Mouse (Mus musculus): ENCODE data around the gene Prkce. TPM values are rescaled to one million over a fixed set of nuclear protein-coding genes. Genes with fewer than 3 reads are reported as not detected.
A peak's percentile ranks its signal among the peaks of the same experiment; 100 is the strongest.

The Prkce gene
- polyA plus RNA-seq, 1 experiment from 2014 or later = 9.4 TPM

DNA sequence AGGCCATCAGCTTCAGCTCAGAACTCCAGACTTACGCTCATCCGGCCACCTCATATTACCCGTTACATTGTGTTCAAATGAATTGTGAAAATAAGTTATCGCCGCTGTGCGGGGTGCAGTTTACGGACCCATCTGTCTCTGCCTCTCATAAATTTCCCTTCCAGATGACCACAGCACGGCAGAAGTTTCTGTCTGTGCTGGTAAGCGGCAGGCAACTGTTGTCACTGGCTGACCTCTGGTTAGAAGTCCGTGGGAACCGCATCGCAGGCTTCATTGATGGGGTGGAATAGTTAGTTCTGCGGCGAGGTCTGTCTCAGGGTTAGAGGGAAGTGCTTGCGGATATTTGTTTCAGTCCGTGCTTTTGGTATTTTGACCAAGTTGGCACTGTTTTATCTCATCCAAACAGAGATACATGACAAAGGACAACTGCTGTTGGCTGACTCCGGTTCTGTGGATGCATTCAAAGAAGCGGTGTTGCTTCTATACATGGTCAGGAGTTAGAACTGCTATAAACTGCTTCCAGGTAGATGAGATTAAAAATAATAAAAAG lies 372.4 kb downstream of the Prkce start:
- DNase-seq (ENCODE audit: low spot score) = no peak
- no peaks in the 10 kb centered on the region for H3K27me3 ChIP-seq (ENCODE audit: insufficient read depth, poor library complexity, severe bottlenecking)
- H3K4me1 ChIP-seq = peaks cover 34% of the 10 kb centered on the region
- no peaks in the 10 kb centered on the region for H3K36me3 ChIP-seq
- no peak overlapping the region for H3K4me3 ChIP-seq
- 78% methylated on average over 18 of the region's 18 CpGs for WGBS
- no peaks in the 10 kb centered on the region for H3K9me3 ChIP-seq
- no peak overlapping the region for H3K27ac ChIP-seq

GRCm38 (mm10) chr17:86546529-86546928 lies 378.9 kb downstream of the Prkce start:
- Histone ChIP-seq H3K9me3 (no peaks in the 10 kb centered on the region), H3K27me3 (ENCODE audit: insufficient read depth, poor library complexity, severe bottlenecking) (no peaks in the 10 kb centered on the region), H3K36me3 (no peaks in the 10 kb centered on the region), H3K4me3 (no peak overlapping the region), H3K27ac (no peak overlapping the region), H3K4me1 (no peaks in the 10 kb centered on the region)
- DNase-seq (ENCODE audit: low spot score) = no peak
- WGBS = 83% methylated on average over 7 of the region's 7 CpGs

- Histone ChIP-seq H3K27me3 (ENCODE audit: insufficient read depth, poor library complexity, severe bottlenecking) (no peaks in the 10 kb centered on the region), H3K4me3 (no peak overlapping the region), H3K36me3 (peaks cover 3% of the 10 kb centered on the region; the same call in 1 of the 2 replicates), H3K9me3 (no peaks in the 10 kb centered on the region), H3K27ac (no peak overlapping the region), H3K4me1 (no peaks in the 10 kb centered on the region)
- WGBS = 86% methylated on average over 10 of the region's 10 CpGs
- no peak for DNase-seq (ENCODE audit: low spot score)
These were observed 381.5 kb downstream of the Prkce start for GRCm38 (mm10) chr17:86549128-86549527.

DNA sequence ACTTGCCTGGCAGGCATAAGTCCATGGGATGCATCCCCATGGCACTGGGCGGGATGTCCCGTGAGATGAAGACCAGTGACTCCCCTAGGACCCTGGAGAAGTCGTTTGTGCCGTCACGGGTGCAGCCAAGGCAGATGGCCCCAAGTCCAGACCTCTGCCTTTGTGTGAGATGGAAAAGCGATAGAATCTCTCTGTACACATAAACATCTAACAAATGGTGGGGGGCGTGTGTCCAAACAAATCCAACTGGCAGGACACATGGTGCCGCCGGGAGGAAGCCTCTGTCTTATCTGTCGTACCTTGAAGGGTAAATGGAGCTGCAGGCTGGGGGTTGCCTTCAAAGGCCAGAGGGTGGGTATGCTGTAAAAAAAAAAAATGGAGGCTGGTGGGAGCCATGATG lies 384.0 kb downstream of the Prkce start:
- Histone ChIP-seq H3K9me3 (no peaks in the 10 kb centered on the region), H3K27ac (no peak overlapping the region), H3K4me3 (no peak overlapping the region), H3K36me3 (peaks cover 3% of the 10 kb centered on the region; the same call in 1 of the 2 replicates), H3K27me3 (ENCODE audit: insufficient read depth, poor library complexity, severe bottlenecking) (no peaks in the 10 kb centered on the region), H3K4me1 (no peaks in the 10 kb centered on the region)
- WGBS = 73% methylated on average over 10 of the region's 10 CpGs
- no peak for DNase-seq (ENCODE audit: low spot score)

DNA sequence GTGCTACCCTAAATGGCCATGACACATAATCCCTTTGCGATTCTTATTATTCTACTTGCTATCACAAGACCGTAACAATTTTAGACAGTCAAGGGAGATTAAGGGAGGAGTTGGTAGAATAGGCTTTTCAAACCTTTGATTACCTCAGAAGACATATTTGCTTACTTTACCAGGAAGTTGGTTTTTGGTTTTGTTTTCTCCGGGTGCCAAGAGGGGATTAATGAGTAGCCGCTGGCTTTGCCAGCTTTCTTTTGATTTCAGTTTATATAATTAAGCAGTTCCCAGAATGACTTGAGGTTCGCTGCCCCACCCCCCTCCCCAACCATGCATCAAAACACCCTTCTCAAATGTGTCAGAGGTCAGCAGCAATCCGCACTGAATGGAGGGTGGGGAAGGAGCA lies 384.4 kb downstream of the Prkce start:
- Histone ChIP-seq H3K4me3 (no peak overlapping the region), H3K4me1 (no peaks in the 10 kb centered on the region), H3K36me3 (peaks cover 3% of the 10 kb centered on the region; the same call in 1 of the 2 replicates), H3K27ac (no peak overlapping the region), H3K27me3 (ENCODE audit: insufficient read depth, poor library complexity, severe bottlenecking) (no peaks in the 10 kb centered on the region), H3K9me3 (no peaks in the 10 kb centered on the region)
- WGBS = 83% methylated on average over 6 of the region's 6 CpGs
- DNase-seq (ENCODE audit: low spot score) = no peak

DNA sequence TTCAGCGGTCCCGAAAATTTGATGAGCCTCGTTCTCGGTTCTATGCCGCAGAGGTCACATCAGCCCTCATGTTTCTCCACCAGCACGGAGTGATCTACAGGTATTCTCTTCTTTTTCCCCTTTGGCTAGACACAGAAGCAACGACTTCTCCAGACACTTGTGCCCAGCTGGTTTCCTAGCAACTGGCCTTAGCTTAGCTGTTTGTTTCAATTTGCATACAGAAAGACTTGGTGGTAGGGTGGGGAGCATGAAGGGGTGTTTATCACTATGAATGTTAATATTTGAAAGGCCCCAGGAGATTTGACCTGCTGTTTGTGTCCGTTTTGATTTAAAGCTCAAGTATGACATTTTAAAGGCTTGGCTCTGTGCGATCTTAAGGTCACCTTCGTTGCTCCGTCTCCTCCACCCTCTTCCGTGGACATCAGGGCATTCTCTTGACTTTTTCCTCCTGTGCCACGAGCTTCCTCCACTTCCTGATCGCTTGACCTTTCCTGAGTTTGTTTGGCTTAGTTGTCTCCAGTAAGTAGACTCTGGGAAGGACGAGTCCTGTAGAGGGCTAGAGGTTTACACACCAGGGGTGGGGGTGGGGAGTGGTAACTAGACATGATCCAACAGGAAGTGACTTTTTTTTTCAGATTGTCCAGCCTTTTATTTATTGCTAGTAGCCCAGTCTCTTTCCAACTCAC lies 391.8 kb downstream of the Prkce start:
- 72% methylated on average over 15 of the region's 15 CpGs for WGBS
- no peaks in the 10 kb centered on the region; the same call in 1 of the 2 replicates for H3K4me1 ChIP-seq
- H3K4me3 ChIP-seq = no peak overlapping the region
- H3K9me3 ChIP-seq = no peaks in the 10 kb centered on the region
- DNase-seq (ENCODE audit: low spot score) = no peak
- H3K27me3 ChIP-seq (ENCODE audit: insufficient read depth, poor library complexity, severe bottlenecking) = no peaks in the 10 kb centered on the region
- 0 out of 2 replicates have a peak overlapping the region, but pooled peaks have one; percentile 7 for H3K27ac ChIP-seq
- peaks cover 3% of the 10 kb centered on the region; the same call in 1 of the 2 replicates for H3K36me3 ChIP-seq

GRCm38 (mm10) chr17:86560499-86560898 lies 392.9 kb downstream of the Prkce start:
- no peak for DNase-seq (ENCODE audit: low spot score)
- WGBS = 82% methylated on average over 3 of the region's 3 CpGs
- Histone ChIP-seq H3K27me3 (ENCODE audit: insufficient read depth, poor library complexity, severe bottlenecking) (no peaks in the 10 kb centered on the region), H3K4me1 (no peaks in the 10 kb centered on the region; the same call in 1 of the 2 replicates), H3K9me3 (no peaks in the 10 kb centered on the region), H3K4me3 (no peak overlapping the region), H3K36me3 (peaks cover 3% of the 10 kb centered on the region; the same call in 1 of the 2 replicates), H3K27ac (no peak overlapping the region)

GRCm38 (mm10) chr17:86570491-86570890 lies 402.9 kb downstream of the Prkce start:
- no peaks in the 10 kb centered on the region for H3K27me3 ChIP-seq (ENCODE audit: insufficient read depth, poor library complexity, severe bottlenecking)
- H3K36me3 ChIP-seq = no peaks in the 10 kb centered on the region
- H3K9me3 ChIP-seq = no peaks in the 10 kb centered on the region
- no peaks in the 10 kb centered on the region for H3K4me1 ChIP-seq
- H3K27ac ChIP-seq = no peak overlapping the region
- H3K4me3 ChIP-seq = no peak overlapping the region
- 82% methylated on average over 5 of the region's 5 CpGs for whole genome bisulfite sequencing
- no peak for DNase-seq (ENCODE audit: low spot score)

DNA sequence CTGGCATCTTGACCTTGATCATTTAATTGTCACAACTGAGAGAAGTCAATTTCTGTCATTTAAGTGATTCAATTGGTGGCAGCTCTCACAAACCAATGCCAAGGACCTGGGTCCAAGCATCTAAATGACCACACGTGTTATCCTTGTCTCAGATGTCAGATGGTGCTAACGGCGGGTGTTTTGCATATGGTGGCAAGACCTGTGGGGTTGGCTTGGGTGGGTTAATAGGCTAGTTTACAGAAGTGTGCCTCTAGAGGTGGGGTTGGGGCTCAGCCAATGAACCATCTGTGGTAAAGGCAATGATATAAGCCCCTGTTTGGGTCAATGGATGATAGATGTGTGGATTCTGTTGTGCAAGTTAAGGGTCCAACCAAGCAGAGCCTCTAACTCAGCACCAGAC lies 403.7 kb downstream of the Prkce start:
- DNase-seq (ENCODE audit: low spot score) = no peak
- Histone ChIP-seq H3K4me1 (no peaks in the 10 kb centered on the region), H3K27me3 (ENCODE audit: insufficient read depth, poor library complexity, severe bottlenecking) (no peaks in the 10 kb centered on the region), H3K36me3 (no peaks in the 10 kb centered on the region), H3K4me3 (no peak overlapping the region), H3K27ac (no peak overlapping the region), H3K9me3 (no peaks in the 10 kb centered on the region)
- 88% methylated on average over 3 of the region's 3 CpGs for WGBS

- no peaks in the 10 kb centered on the region for H3K27me3 ChIP-seq (ENCODE audit: insufficient read depth, poor library complexity, severe bottlenecking)
- no peak overlapping the region for H3K27ac ChIP-seq
- H3K9me3 ChIP-seq = no peaks in the 10 kb centered on the region
- H3K36me3 ChIP-seq = no peaks in the 10 kb centered on the region
- no peaks in the 10 kb centered on the region for H3K4me1 ChIP-seq
- WGBS = 86% methylated on average over 6 of the region's 6 CpGs
- DNase-seq (ENCODE audit: low spot score) = no peak
- H3K4me3 ChIP-seq = no peak overlapping the region
These were observed 404.6 kb downstream of the Prkce start for GRCm38 (mm10) chr17:86572136-86572535.

DNA sequence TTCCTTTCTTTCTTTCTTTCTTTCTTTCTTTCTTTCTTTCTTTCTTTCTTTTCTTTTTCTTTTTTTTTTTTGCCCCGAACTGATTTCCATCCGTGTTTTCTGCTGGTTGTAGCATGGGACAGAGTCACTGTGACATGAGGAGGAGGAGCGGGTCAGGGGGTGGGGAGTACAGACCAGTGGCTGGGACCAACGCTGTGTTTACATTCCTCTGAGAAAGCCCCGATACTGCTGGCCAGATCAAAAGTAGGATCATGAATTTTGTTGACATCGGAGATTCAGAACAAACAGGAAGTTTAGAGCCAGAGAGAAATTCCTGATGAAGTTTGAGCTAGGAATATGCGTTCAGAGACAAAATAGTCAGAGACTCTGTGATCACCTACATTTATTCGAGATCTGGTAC lies 405.0 kb downstream of the Prkce start:
- Histone ChIP-seq H3K27ac (no peak overlapping the region), H3K27me3 (ENCODE audit: insufficient read depth, poor library complexity, severe bottlenecking) (no peaks in the 10 kb centered on the region), H3K9me3 (no peaks in the 10 kb centered on the region), H3K4me1 (no peaks in the 10 kb centered on the region), H3K4me3 (no peak overlapping the region), H3K36me3 (no peaks in the 10 kb centered on the region)
- DNase-seq (ENCODE audit: low spot score) = no peak
- WGBS = 70% methylated on average over 8 of the region's 8 CpGs

DNA sequence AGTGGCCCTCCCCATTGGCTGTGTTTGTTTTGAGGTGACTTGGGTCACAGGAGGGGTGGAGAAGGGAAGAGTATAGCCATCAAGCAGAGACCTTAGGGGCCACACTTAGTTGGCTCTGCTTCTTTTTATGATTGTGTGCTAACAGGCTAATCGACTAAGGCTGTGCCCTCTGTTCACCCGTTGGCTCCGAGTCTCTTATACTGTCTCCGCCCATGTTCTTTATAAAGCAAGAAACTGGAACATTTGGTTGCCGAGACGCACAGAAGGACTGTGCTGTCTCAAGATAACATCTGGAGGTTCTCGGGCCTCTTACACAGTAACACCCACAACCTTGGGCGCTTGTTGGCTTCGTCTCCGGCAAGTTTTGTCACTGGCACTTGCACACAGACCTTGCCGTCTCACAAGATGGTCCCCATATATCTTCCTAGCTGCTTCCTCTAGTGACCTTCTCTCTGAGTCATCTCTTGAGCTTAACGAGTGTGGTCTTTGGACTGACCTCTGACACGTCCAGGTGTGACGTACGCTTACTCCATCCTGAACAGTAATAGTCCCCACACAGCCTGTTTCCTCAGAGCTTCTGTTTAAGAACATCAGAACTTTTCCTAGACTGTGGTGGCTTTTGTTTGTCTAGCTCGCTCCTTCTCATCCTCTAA lies 406.1 kb downstream of the Prkce start:
- WGBS = 87% methylated on average over 16 of the region's 16 CpGs
- DNase-seq (ENCODE audit: low spot score) = no peak
- Histone ChIP-seq H3K4me1 (no peaks in the 10 kb centered on the region), H3K36me3 (no peaks in the 10 kb centered on the region), H3K4me3 (no peak overlapping the region), H3K27me3 (ENCODE audit: insufficient read depth, poor library complexity, severe bottlenecking) (no peaks in the 10 kb centered on the region), H3K9me3 (no peaks in the 10 kb centered on the region), H3K27ac (no peak overlapping the region)

GRCm38 (mm10) chr17:86580724-86581123 lies 413.1 kb downstream of the Prkce start:
- Histone ChIP-seq H3K4me3 (no peak overlapping the region), H3K36me3 (no peaks in the 10 kb centered on the region), H3K4me1 (no peaks in the 10 kb centered on the region), H3K9me3 (no peaks in the 10 kb centered on the region), H3K27me3 (ENCODE audit: insufficient read depth, poor library complexity, severe bottlenecking) (no peaks in the 10 kb centered on the region), H3K27ac (no peak overlapping the region)
- DNase-seq (ENCODE audit: low spot score) = no peak
- WGBS = 74% methylated on average over 6 of the region's 6 CpGs
